Mouse (Mus musculus) gastrocnemius, adult 2 months (tissue): ENCODE data around the gene Fads1. TPM values are rescaled to one million over a fixed set of nuclear protein-coding genes. Genes with fewer than 3 reads are reported as not detected.

Experiments
- DNase-seq: peaks from one replicate; pipeline ENCODE4 v3.0.0; 2022
- H3K27ac ChIP-seq: fragments of 200-600 bp; 2 replicates; pipeline ENCODE4 v1.8.1; 2022; ENCODE audit warnings: mild to moderate bottlenecking
- H3K4me3 ChIP-seq: fragments of 200-600 bp; 2 replicates; pipeline ENCODE4 v1.8.1; 2022; ENCODE audit warnings: mild to moderate bottlenecking, moderate library complexity
- CTCF ChIP-seq: fragments of 200-600 bp; IDR thresholded peaks from 2 replicates; pipeline ENCODE4 v1.8.1; 2022; ENCODE audit warnings: antibody characterized with exemption, mild to moderate bottlenecking, moderate library complexity
- intact Hi-C: fragments of 180-260 bp; cut with DNase I; formaldehyde crosslinking; loops from one replicate; pipeline ENCODE4 v1.15.1; 2025
- total RNA-seq, 2 experiments: library from RNA; stranded (reverse); gene quantifications; 2 replicates each; pipeline ENCODE4 v1.2.3; 2021

Fads1 gene
- total RNA-seq, 2 experiments from 2014 or later, result 4.2 to 9.9 TPM

- no peak for DNase-seq
- TF ChIP-seq CTCF, result no peak
- intact Hi-C loops, result no loop called here
- Histone ChIP-seq H3K4me3 (no peak overlapping the region), H3K27ac (no peak overlapping the region)
These were observed 40.9 kb downstream of the Fads1 start for GRCm38 (mm10) chr19:10223561-10223960.

- H3K27ac ChIP-seq, result no peak overlapping the region
- no peak for TF ChIP-seq CTCF
- DNase-seq, result no peak
- no peak overlapping the region for H3K4me3 ChIP-seq
- intact Hi-C loops, result no loop called here
These were observed 42.2 kb downstream of the Fads1 start for GRCm38 (mm10) chr19:10224637-10225453.

- no peak for DNase-seq
- intact Hi-C loops, result no loop called here
- Histone ChIP-seq H3K4me3 (no peak overlapping the region), H3K27ac (no peak overlapping the region)
- TF ChIP-seq CTCF, result no peak
These were observed 43.1 kb downstream of the Fads1 start for GRCm38 (mm10) chr19:10225767-10226166.

- no peak for DNase-seq
- no peak overlapping the region for H3K4me3 ChIP-seq
- intact Hi-C loops, result no loop called here
- TF ChIP-seq CTCF, result no peak
- H3K27ac ChIP-seq, result no peak overlapping the region
These were observed 48.3 kb downstream of the Fads1 start for GRCm38 (mm10) chr19:10231016-10231415.

GRCm38 (mm10) chr19:10231871-10232270 is 49.2 kb downstream of the Fads1 start:
- Histone ChIP-seq H3K4me3 (no peak overlapping the region), H3K27ac (no peak overlapping the region)
- DNase-seq, result no peak
- no peak for TF ChIP-seq CTCF
- intact Hi-C loops, result no loop called here

GRCm38 (mm10) chr19:10232327-10233017 is 49.8 kb downstream of the Fads1 start:
- intact Hi-C loops, result no loop called here
- TF ChIP-seq CTCF, result no peak
- H3K27ac ChIP-seq, result no peak overlapping the region
- no peak for DNase-seq
- no peak overlapping the region for H3K4me3 ChIP-seq

GRCm38 (mm10) chr19:10235784-10236565 is 53.3 kb downstream of the Fads1 start:
- intact Hi-C loops, result no loop called here
- TF ChIP-seq CTCF, result no peak
- H3K4me3 ChIP-seq, result no peak overlapping the region
- H3K27ac ChIP-seq, result no peak overlapping the region
- DNase-seq, result no peak

GRCm38 (mm10) chr19:10238477-10238876 is 55.8 kb downstream of the Fads1 start:
- Histone ChIP-seq H3K27ac (no peak overlapping the region), H3K4me3 (no peak overlapping the region)
- DNase-seq, result no peak
- no peak for TF ChIP-seq CTCF
- intact Hi-C loops, result no loop called here

- intact Hi-C loops, result no loop called here
- no peak for DNase-seq
- no peak for TF ChIP-seq CTCF
- Histone ChIP-seq H3K27ac (no peak overlapping the region), H3K4me3 (no peak overlapping the region)
These were observed 56.7 kb downstream of the Fads1 start for GRCm38 (mm10) chr19:10239419-10239818.

- H3K27ac ChIP-seq, result no peak overlapping the region
These were observed 57.4 kb downstream of the Fads1 start for GRCm38 (mm10) chr19:10239975-10240653.

GRCm38 (mm10) chr19:10240654-10241305 is 58.1 kb downstream of the Fads1 start, which contains the start of gene Myrf:
Myrf (minus strand) TSS chr19:10240748.
- TF ChIP-seq CTCF, result peak; percentile 97
- Histone ChIP-seq H3K4me3 (peak within 1 kb of the TSS; percentile 67), H3K27ac (no peak within 1 kb of the TSS)
- intact Hi-C loops, result no loop called here
- peak; percentile 88 for DNase-seq

More at GRCm38 (mm10) chr19:10239975-10240653, 57.4 kb downstream of the Fads1 start:
- H3K4me3 ChIP-seq, result peak overlapping the region; percentile 67
- intact Hi-C loops, result no loop called here
- TF ChIP-seq CTCF, result no peak
- DNase-seq, result no peak

GRCm38 (mm10) chr19:10242916-10243315 is 60.2 kb downstream of the Fads1 start:
- Histone ChIP-seq H3K27ac (no peak overlapping the region), H3K4me3 (no peak overlapping the region)
- DNase-seq, result no peak
- intact Hi-C loops, result no loop called here
- TF ChIP-seq CTCF, result no peak
